Mouse (Mus musculus) T-helper 2 cell (primary cell): ENCODE measurements around the gene Fam222a.

Experiments
- in situ Hi-C: fragments of 300-600 bp; cut with MboI, MseI; formaldehyde crosslinking; loops from one replicate; pipeline ENCODE4 v1.15.1; 2025; ENCODE audit warnings: high pct_unique_total_duplicates

Gene Fam222a

GRCm38 (mm10) chr5:114567565-114568197 lies at the start of gene Fam222a:
TSS of gene Fam222a (plus strand) at chr5:114568016.
- in situ Hi-C loops, result no loop called here

- in situ Hi-C loops, result no loop called here
Measured at GRCm38 (mm10) chr5:114528355-114528754, 39.5 kb upstream of the Fam222a start.

DNA sequence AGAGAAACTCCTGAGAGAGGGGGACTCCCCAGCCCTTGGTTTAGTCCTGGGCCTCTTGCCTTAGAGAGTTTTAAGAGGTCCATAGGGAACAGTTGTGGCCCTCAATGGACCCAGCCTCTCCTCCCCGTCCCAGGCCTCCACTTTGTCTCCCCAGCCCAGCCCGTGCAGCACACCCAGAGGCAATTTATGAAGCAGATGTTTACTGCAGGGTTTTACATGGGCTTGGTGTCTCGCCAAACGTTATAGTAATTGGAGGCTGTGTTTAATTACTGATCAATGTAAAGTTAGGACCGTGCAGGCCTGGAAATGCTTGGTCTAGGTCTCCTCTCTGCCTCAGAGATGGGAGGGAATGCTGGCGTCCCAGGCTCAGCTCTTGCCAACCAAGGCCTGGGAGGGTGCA lies 37.5 kb upstream of the Fam222a start:
- in situ Hi-C loops, result no loop called here

GRCm38 (mm10) chr5:114532055-114532454 lies 35.8 kb upstream of the Fam222a start:
- in situ Hi-C loops, result no loop called here

DNA sequence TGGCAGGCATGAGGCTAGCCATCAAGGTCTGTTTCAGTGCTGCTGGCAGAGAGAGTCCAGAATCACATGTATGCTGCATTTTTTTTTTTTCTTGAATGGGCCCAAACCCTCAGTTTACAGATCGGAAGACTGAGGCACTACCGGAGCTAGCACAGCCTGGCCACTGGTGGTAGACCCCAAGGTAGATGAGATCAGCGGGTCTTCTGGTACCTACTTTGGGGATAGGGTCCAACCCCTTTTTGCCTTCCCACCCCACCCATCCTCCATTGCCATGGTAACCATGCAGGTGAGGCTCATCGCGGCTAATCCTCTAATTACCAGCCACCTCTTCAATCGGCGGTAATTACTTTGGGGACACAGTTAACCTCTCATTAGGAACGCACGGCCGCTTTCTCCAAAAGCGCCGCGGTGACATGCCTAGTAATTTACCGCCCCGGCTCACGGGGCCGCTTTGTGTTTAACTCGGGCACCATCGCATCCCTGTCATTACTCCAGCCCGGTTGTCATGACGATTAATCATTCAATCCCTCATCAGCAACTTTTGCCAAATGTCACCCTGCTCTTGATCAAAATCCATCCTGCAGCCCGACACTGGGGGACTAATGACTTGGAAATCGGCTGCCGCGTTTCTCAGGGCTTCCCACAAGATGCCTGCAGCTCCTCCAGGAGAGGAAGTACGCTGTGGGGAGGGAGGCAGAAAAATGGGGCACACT lies 30.4 kb upstream of the Fam222a start:
- in situ Hi-C loops, result no loop called here

DNA sequence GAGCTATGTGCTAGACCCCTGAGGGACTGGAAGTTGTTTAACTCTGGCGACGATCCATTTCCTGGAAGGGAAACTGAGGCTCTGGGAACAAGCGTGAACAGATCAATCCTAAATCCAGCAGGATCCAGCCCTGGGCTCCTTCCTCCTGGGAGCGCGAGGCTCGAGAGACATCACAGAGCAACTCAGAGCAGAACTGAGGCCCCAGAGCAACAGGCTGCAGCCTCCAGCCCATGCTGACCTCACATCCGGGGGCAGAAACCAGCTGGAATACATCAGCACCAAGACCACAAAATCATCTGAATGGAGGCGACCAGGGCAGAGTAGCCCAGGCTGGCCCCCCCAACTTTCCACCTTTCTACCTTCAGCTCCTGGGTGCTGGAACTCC lies 29.8 kb upstream of the Fam222a start:
- in situ Hi-C loops, result no loop called here

DNA sequence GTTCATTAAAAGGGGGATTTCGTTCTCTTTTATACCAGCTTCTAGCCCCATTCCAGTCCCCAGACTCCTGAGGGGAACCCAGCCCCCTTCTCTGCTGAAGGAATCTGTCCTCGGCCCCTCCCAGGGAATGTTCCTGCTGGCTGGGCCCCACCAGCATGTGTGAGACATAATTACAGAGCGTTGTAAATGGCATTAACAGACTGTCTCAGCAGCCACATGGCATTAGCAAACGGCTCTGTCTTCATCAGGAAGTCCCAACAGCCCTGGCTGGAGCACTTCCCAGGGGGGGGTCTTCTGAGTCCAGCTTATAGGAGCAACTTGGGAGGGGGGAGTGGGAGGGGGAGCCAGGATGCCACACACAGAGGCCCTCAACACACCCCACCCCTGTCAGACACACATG lies 29.1 kb upstream of the Fam222a start:
- in situ Hi-C loops, result no loop called here

GRCm38 (mm10) chr5:114539766-114540165 lies 28.1 kb upstream of the Fam222a start:
- in situ Hi-C loops, result no loop called here

- in situ Hi-C loops, result no loop called here
Measured at GRCm38 (mm10) chr5:114541656-114542445, 26.0 kb upstream of the Fam222a start.

GRCm38 (mm10) chr5:114543656-114544055 lies 24.2 kb upstream of the Fam222a start:
- in situ Hi-C loops, result no loop called here

- in situ Hi-C loops, result no loop called here
Measured at GRCm38 (mm10) chr5:114544205-114544604, 23.6 kb upstream of the Fam222a start.

DNA sequence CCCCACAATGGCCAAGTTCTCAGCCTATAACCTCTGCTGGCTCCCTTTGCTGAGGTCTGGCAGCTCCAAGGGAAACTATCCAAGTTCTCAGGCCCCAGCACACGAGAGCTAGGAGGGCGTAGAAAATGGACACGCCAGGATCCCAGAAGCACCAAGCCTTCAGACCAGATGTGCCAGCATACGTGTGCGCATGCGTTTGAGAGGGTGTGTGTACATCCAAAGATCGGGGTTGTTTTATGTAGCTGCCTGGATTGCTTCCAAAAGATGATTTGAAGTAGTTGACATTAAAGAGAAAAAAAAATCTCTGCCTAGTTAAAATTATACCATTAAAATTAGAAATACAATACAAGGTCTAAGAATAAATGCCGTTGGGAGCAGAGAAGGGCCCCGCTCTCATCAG lies 22.7 kb upstream of the Fam222a start:
- in situ Hi-C loops, result no loop called here

- in situ Hi-C loops, result no loop called here
Measured at GRCm38 (mm10) chr5:114548976-114549375, 18.8 kb upstream of the Fam222a start.

- in situ Hi-C loops, result no loop called here
Measured at GRCm38 (mm10) chr5:114549770-114550169, 18.0 kb upstream of the Fam222a start.

GRCm38 (mm10) chr5:114550431-114550830 lies 17.4 kb upstream of the Fam222a start:
- in situ Hi-C loops, result no loop called here

GRCm38 (mm10) chr5:114550886-114551492 lies 16.8 kb upstream of the Fam222a start:
- in situ Hi-C loops, result no loop called here

- in situ Hi-C loops, result no loop called here
Measured at GRCm38 (mm10) chr5:114552507-114553208, 15.2 kb upstream of the Fam222a start.

GRCm38 (mm10) chr5:114553706-114554105 lies 14.1 kb upstream of the Fam222a start:
- in situ Hi-C loops, result no loop called here

GRCm38 (mm10) chr5:114555424-114555823 lies 12.4 kb upstream of the Fam222a start:
- in situ Hi-C loops, result no loop called here

DNA sequence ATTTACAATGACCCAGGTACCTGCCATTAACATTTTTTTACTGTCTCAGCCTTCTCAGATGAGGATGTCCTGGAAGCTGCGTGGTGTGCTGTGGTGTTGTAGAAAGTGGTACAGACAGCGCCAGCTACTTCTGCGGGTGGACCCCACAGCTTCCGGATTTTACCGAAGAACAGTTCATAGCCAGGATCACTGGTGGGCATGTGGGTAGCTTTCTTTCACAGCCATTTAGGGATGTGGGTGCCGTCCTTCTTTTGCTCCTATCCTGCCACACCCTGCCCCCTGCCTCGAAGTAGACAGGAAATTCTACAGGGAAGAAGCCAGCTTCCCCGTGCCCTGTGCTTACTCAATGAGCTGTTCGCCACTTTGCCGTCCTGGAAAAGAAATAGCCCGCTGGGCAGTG lies 11.7 kb upstream of the Fam222a start:
- in situ Hi-C loops, result no loop called here
